Mouse (Mus musculus): ENCODE data around the gene Syn1.

DNA sequence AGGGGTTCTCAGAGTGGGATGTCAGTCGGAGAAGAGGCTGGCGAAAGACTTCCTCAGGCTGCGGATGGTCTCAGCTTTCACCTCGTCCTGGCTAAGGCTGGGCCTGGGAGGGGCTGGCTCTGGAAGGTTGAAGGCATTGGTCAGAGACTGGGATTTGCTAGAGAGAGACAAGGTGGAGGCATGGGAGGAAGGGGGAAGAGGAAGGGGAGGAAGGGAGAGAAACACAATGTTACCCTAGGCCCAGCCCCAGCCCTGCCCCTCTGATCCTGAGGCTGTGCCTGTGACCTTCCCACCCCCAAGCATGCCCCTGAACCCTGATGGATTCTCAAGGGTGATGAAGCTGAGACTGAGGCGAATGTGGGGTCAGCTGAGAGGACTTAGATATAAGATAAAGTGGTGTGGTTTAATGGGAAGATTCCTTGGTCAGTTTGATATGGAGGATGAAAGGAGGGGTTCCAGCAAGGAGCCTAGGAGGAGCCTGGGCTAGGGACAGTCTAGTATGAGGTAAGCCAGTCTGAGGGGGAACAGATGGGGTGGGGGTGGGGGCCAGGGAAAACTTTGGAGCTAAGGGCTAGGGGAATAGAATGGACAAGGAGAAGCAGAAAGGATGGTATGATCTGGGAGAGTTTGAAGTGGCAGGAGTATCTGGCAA lies 59.2 kb downstream of the Syn1 start:
- TF ChIP-seq CTCF (IDR thresholded peaks at IDR 0.05; ENCODE audit: low read depth): no peak
- no peak for TF ChIP-seq EP300 (optimal IDR thresholded peaks at IDR 0.05)
